Mouse (Mus musculus) cerebral cortex, adult 2 months (tissue): ENCODE results near the gene Gm49450.

Experiments
- WGBS: fragments of 180-500 bp; shearing (Covaris S2); methylation state at CpG from one replicate; pipeline ENCODE4 v1.1.7; 2018; 5-methylcytosine and 5-hydroxymethylcytosine counted together

Gene Gm49450

DNA sequence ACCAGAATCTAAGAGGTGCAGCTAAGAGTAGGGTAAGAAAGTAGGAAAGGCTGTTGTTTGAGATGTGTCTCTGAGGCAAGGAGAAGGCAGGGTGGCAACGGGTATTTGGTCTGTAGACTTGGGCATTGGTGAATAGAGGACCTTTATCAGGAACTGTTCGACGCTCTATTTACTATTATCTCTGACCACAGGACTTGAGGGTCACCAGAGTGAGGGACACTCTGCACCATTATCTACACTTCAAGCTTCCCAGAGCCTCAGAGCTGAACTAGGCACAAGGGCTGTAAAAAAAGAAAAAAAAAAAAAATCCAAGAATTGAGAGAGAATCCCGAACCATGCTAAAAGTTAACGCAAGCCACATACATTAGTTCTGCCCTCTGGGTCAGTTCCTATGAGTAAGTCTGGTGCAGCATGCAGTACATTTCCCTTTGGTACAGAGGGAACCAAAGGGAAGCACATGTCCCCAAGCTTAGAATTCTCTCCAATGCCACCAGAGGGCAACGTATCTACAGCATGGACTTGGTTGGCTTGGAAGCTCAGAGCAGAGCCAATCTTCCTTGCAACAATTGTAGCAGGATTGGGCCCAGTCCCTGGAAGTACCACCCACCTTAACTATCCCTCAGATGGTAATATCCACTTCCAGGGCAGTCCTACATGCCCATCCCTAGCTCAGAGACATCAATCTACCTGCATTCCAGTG, 61.3 kb downstream of the Gm49450 start:
- WGBS, result 38% methylated on average over 6 of the region's 6 CpGs

DNA sequence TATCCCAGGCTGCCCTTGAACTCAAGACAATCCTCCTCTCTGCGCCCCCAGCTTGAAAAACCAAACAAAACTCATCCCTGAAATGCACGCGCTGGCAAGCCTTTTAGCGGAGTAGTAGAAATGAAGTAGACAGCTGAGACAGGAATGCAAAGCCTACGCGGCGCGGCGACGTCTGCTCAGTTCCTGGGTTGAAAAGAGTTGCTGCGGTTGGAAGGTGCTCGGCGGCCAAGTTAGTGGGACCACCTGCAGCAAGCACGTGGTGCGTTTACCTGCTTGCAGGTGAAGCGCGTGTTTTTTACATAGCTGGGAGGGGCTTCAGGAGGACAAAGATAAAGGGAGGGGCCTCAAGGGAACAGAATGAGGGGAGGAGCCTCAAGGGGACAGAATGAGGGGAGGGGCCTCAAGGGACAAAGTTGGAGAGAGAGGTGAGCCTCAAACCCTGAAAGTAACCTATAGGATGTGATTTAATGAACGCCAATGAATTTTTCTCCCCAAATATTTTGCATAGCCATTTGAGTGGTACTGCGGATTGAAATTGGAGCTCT, 62.1 kb downstream of the Gm49450 start:
- 23% methylated on average over 19 of the region's 19 CpGs for WGBS

- 63% methylated on average over 7 of the region's 7 CpGs for WGBS
Observed at GRCm38 (mm10) chr15:98887526-98887925, 65.8 kb downstream of the Gm49450 start.

DNA sequence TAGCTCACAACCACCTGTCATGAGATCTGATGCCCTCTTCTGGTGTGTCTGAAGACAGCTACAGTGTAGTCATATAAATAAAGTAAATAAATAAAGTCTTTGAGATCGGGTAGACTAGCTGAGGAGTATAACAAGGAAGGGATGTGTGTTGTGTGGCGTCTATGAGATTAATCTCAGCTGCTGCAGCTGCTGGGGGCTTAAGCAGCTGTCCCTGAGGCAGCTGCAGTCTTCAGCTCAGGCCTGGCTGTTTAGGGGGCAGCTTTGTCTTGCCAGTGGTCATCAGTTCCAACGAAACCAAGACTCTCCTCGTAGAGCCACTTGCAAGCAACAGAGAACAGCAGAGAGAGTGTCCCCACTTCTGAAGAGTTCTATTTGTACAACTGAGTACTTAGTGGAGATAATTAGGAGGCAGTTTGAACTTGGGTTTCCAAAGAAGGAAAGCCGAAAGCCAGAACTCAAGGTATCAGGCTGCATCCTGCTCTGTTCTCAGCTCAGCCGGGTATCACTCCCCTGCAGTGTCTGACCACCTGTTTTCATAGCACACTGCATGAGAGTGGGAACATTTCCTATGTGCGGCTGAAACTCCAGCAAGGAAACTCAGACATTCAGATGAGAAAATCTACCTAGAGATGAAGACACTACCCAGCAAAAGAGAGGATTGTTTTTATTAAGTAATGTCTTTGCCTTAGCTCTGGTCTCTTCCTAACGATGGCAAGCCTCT, 66.5 kb downstream of the Gm49450 start:
- 60% methylated on average over 8 of the region's 8 CpGs for WGBS

DNA sequence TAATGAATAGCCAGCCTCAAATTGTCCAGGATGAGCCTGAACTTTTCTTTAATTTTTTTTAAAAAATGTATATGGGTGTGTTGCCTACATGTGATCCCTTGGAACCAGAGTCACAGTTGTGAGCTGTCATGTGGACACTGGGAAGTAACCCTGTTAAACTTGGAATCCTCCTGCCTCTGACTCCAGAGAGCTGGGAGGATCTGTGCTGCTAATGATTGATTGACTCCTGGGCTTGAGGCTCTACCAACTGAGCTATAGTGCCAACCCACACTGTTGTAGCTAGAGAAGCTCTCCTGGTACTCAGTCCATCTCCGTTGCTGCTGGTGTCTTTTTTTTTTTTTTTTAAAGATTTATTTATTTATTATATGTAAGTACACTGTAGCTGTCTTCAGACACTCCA, 69.2 kb downstream of the Gm49450 start:
- 79% methylated on average over 1 of the region's 1 CpGs for WGBS
